Comparison of ENCODE assay signal across 8 mouse cellular contexts in genomic region chr4:130906296-130906695, GRCm38 (mm10). TPM values are rescaled to one million over a fixed set of nuclear protein-coding genes. Genes with fewer than 3 reads are reported as not detected.
DNase-seq lines count a peak whose midpoint lies in the region; ATAC-seq and TF ChIP-seq lines count a peak whose summit lies in the region.

No protein-coding gene starts in this region.

- DNase-seq in adrenal gland, adult 2 months, result peak; percentile 69
- no peak for DNase-seq in adrenal gland, adult 18-20 months (ENCODE audit: low spot score in 2 of 2)
- DNase-seq in spleen, adult 2 months (ENCODE audit: low read depth in 1 of 2, low spot score in 2 of 2), result no peak
- DNase-seq in spleen, postnatal 36 days (ENCODE audit: low spot score in 2 of 2), result no peak
- peak; percentile 86 for DNase-seq in gastrocnemius, postnatal 25 days
- no peak for DNase-seq in thymus, postnatal 36 days

- H3K27ac ChIP-seq in spleen, adult 2 months (ENCODE audit: insufficient read depth, low read length), result peak overlapping the region; percentile 41
- H3K27ac ChIP-seq in limb, embryonic 13.5 days, result peak overlapping the region; percentile 83

- H3K9ac ChIP-seq in limb, embryonic 13.5 days, result no peak overlapping the region

- WGBS in spleen, adult 2 months, result 64% methylated on average over 8 of the region's 8 CpGs
- 16% methylated on average over 8 of the region's 8 CpGs for WGBS in limb, embryonic 13.5 days

- no peaks in the 10 kb centered on the region for H3K36me3 ChIP-seq in spleen, adult 2 months (ENCODE audit: control insufficient read depth, insufficient read depth, low read length)
- no peaks in the 10 kb centered on the region for H3K36me3 ChIP-seq in limb, embryonic 13.5 days

- ATAC-seq in limb, embryonic 13.5 days (ENCODE audit: low FRiP score, low read depth), result peak; percentile 58; the same call in 1 of the 2 replicates
- ATAC-seq in monocyte, adult 5-6 weeks (replicated peaks; ENCODE audit: insufficient number of reproducible peaks, low FRiP score, low TSS enrichment, poor library complexity, severe bottlenecking), result no peak

- H3K27me3 ChIP-seq in spleen, adult 2 months (ENCODE audit: control insufficient read depth, insufficient read depth, low read length), result no peaks in the 10 kb centered on the region
- H3K27me3 ChIP-seq in limb, embryonic 13.5 days, result no peaks in the 10 kb centered on the region

- TF ChIP-seq CTCF in spleen, adult 2 months (IDR thresholded peaks at IDR 0.05; ENCODE audit: extremely low read depth, insufficient read depth, insufficient read length, insufficient replicate concordance), result no peak

- no peak for TF ChIP-seq POLR2A in spleen, adult 2 months (IDR thresholded peaks at IDR 0.05; ENCODE audit: low read depth, low read length)

- H3K4me3 ChIP-seq in spleen, adult 2 months (ENCODE audit: extremely low read depth, insufficient read depth, insufficient read length), result no peak overlapping the region
- no peak overlapping the region for H3K4me3 ChIP-seq in limb, embryonic 13.5 days

- H3K4me2 ChIP-seq in limb, embryonic 13.5 days (replicated peaks), result no peak overlapping the region

- peaks cover 74% of the 10 kb centered on the region for H3K4me1 ChIP-seq in spleen, adult 2 months (ENCODE audit: control insufficient read depth, insufficient read depth, insufficient read length)
- peaks cover 57% of the 10 kb centered on the region for H3K4me1 ChIP-seq in limb, embryonic 13.5 days

- no peaks in the 10 kb centered on the region for H3K9me3 ChIP-seq in limb, embryonic 13.5 days

RNA-seq across cellular contexts. Expression of gene Laptm5, which starts 6.6 kb away (rescaled TPM):
- 10 to 100 TPM; 30.8 to 36.8 TPM for total RNA-seq in adrenal gland, adult 2 months (2021)
- polyA plus RNA-seq in adrenal gland, adult 2 months (2012; rRNA removed), result 72.4 and 79.8 TPM in 2 replicates
- 10 to 100 TPM; 25.1 to 54.6 TPM for total RNA-seq in adrenal gland, adult 18-20 months (2021)
- 903 and 1,004 TPM in 2 replicates for polyA plus RNA-seq in spleen, adult 2 months (2012; rRNA removed)
- 1 to 10 TPM; 3.1 to 6.7 TPM for total RNA-seq in gastrocnemius, postnatal 25 days (2021)
- 32.2 and 35.9 TPM in 2 replicates for polyA plus RNA-seq in limb, embryonic 13.5 days (2015; fragmentation: Nextera tagmentation; extraction: Ambion mirVana)
- 420 to 631 TPM (median 540 TPM) in 3 replicates for total RNA-seq in monocyte, adult 5-6 weeks (2017)

RNA-seq across cellular contexts. Expression of gene Matn1, which starts 37.9 kb away (rescaled TPM):
- total RNA-seq in adrenal gland, adult 2 months (2021), result not detected
- not detected in 2 replicates for polyA plus RNA-seq in adrenal gland, adult 2 months (2012; rRNA removed)
- total RNA-seq in adrenal gland, adult 18-20 months (2021), result not detected
- polyA plus RNA-seq in spleen, adult 2 months (2012; rRNA removed), result 0.23 and 0.29 TPM in 2 replicates
- not detected for total RNA-seq in gastrocnemius, postnatal 25 days (2021)
- polyA plus RNA-seq in limb, embryonic 13.5 days (2015; fragmentation: Nextera tagmentation; extraction: Ambion mirVana), result 109 and 119 TPM in 2 replicates
- 0.39 to 0.96 TPM in 2 of 3 replicates, not detected in the other for total RNA-seq in monocyte, adult 5-6 weeks (2017)

Comparison
In these comparisons a context has a peak if more than half of its experiments do, and no peak if none do; other contexts are left out.
1. DNase-seq: peak in adrenal gland, adult 2 months (single experiment) and gastrocnemius, postnatal 25 days (single experiment); none in adrenal gland, adult 18-20 months (0 of 2), spleen, adult 2 months (0 of 2), spleen, postnatal 36 days (0 of 2) and thymus, postnatal 36 days (0 of 2).